Mouse (Mus musculus): ENCODE measurements around the gene Larp4b. TPM values are rescaled to one million over a fixed set of nuclear protein-coding genes. Genes with fewer than 3 reads are reported as not detected.

Larp4b gene
- polyA plus RNA-seq, 1 experiment: 24.5 TPM

- Histone ChIP-seq H3K27ac (replicated peaks; ENCODE audit: low read depth, low read length) (no peak overlapping the region), H3K4me3 (ENCODE audit: insufficient read depth, low read depth, low read length) (no peak overlapping the region), H3K4me1 (ENCODE audit: control insufficient read depth, insufficient read depth, insufficient read length, low read length) (no peaks in the 10 kb centered on the region)
Observed at GRCm38 (mm10) chr13:9181106-9181505, 87.4 kb downstream of the Larp4b start.

DNA sequence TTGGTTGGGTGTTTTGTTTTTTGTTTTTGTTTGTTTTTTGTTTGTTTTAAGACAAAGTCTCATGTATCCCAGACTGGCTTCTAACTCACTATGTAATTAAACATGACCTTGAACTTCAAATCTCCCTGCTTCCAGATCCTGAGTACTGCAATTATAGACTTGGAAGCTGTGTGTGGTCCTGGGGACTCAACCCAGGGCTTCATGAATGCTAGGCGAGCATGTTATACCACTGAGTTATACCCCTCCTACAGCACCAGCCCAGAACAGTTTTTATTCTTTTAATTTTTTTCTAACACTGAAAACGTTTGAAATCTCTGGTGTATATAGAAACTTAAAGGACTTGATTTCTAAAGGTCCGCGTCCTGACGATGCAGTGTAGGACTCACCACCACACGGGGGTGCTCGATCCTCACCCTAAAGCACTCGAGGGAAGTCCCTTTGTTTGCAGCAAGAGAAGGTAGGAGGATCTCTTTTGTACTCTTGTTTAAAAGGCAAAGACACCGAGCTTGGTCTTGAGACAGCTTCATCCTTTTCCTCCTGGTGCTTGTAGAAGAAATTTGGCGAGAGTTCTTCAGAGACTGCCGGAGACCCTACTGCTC is 88.1 kb downstream of the Larp4b start:
- Histone ChIP-seq H3K27ac (replicated peaks; ENCODE audit: low read depth, low read length) (no peak overlapping the region), H3K4me3 (ENCODE audit: insufficient read depth, low read depth, low read length) (no peak overlapping the region), H3K4me1 (ENCODE audit: control insufficient read depth, insufficient read depth, insufficient read length, low read length) (no peaks in the 10 kb centered on the region)

DNA sequence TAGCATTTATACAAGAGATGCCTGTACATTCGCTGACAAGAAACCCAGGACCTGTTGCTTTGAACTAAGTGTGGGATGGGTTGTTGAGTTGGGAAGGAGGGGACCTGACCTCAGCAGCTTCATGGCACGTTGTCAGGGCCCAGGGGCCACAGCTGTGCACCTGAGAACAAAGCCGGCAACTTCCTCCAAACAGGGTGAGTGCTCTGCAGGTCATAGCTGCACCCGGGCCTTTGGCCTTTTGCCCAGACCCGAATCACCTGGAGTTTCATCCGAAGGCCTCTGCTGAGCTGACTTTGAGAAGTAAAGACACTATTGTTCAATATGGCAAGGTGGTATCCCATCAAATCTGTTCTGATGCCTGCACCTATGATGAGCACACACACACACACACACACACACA is 90.6 kb downstream of the Larp4b start:
- Histone ChIP-seq H3K4me3 (ENCODE audit: insufficient read depth, low read depth, low read length) (no peak overlapping the region), H3K27ac (replicated peaks; ENCODE audit: low read depth, low read length) (no peak overlapping the region), H3K4me1 (ENCODE audit: control insufficient read depth, insufficient read depth, insufficient read length, low read length) (no peaks in the 10 kb centered on the region)

- Histone ChIP-seq H3K27ac (replicated peaks; ENCODE audit: low read depth, low read length) (no peak overlapping the region), H3K4me3 (ENCODE audit: insufficient read depth, low read depth, low read length) (no peak overlapping the region), H3K4me1 (ENCODE audit: control insufficient read depth, insufficient read depth, insufficient read length, low read length) (no peaks in the 10 kb centered on the region)
Observed at GRCm38 (mm10) chr13:9184716-9185115, 91.0 kb downstream of the Larp4b start.

GRCm38 (mm10) chr13:9187156-9187555 is 93.5 kb downstream of the Larp4b start:
- Histone ChIP-seq H3K4me1 (ENCODE audit: control insufficient read depth, insufficient read depth, insufficient read length, low read length) (peaks cover 5% of the 10 kb centered on the region), H3K27ac (replicated peaks; ENCODE audit: low read depth, low read length) (no peak overlapping the region), H3K4me3 (ENCODE audit: insufficient read depth, low read depth, low read length) (no peak overlapping the region)

DNA sequence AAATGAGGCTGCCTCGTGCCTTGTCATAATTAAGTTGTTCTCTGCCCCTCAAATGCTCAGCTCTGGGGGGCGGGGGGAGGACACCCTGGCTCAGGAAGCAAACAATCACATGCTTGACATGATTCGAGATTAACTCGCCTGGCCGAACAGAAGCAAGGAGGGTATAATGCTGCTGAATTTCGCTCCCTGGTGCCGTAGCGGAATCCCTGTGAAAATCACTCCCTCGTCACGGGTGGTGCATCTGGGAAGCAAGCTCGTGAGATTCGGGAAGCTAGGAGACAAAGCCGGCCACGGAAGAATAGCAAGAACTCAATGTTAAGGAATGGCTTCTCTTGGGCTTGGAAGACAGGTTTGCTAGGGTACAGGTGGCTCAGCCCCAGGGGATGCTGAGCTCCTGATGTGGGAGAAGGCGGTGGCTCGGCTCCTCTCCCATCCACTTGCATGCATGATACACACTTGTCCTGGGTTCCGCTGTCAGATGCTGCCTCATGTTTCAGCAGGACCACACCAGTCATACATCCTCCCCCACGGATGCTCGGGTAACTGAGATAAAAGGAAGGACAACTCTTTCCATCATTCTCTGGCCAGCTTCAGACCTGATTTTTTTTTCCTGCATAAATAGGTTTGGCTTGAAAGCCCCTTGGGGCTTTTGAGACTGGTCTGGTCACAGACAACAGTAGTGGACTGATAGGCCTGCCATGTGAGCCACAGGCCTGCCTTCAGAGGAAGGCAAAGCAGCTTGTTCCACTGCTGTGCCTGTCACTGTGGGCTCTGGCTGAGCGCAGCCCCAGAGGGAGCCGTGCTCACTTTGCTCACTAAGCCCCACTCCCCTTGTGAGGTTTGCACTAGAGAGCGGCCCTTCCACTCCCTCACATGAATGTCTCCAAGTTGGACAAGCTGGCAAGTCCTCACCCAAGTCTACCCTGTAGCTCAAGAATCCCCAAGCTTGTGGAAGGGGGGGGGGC is 94.2 kb downstream of the Larp4b start:
- no peak overlapping the region for H3K4me3 ChIP-seq (ENCODE audit: insufficient read depth, low read depth, low read length)
- H3K4me1 ChIP-seq (ENCODE audit: control insufficient read depth, insufficient read depth, insufficient read length, low read length): peaks cover 5% of the 10 kb centered on the region
- H3K27ac ChIP-seq (replicated peaks; ENCODE audit: low read depth, low read length): no peak overlapping the region

GRCm38 (mm10) chr13:9189481-9189880 is 95.8 kb downstream of the Larp4b start:
- Histone ChIP-seq H3K27ac (replicated peaks; ENCODE audit: low read depth, low read length) (no peak overlapping the region), H3K4me1 (ENCODE audit: control insufficient read depth, insufficient read depth, insufficient read length, low read length) (peaks cover 5% of the 10 kb centered on the region), H3K4me3 (ENCODE audit: insufficient read depth, low read depth, low read length) (no peak overlapping the region)

- Histone ChIP-seq H3K4me3 (ENCODE audit: insufficient read depth, low read depth, low read length) (no peak overlapping the region), H3K4me1 (ENCODE audit: control insufficient read depth, insufficient read depth, insufficient read length, low read length) (peaks cover 5% of the 10 kb centered on the region), H3K27ac (replicated peaks; ENCODE audit: low read depth, low read length) (no peak overlapping the region)
Observed at GRCm38 (mm10) chr13:9191172-9192140, 97.8 kb downstream of the Larp4b start.

- H3K4me1 ChIP-seq (ENCODE audit: control insufficient read depth, insufficient read depth, insufficient read length, low read length): peaks cover 5% of the 10 kb centered on the region
- no peak overlapping the region for H3K27ac ChIP-seq (replicated peaks; ENCODE audit: low read depth, low read length)
- no peak overlapping the region for H3K4me3 ChIP-seq (ENCODE audit: insufficient read depth, low read depth, low read length)
Observed at GRCm38 (mm10) chr13:9192797-9193330, 99.2 kb downstream of the Larp4b start.

- Histone ChIP-seq H3K27ac (replicated peaks; ENCODE audit: low read depth, low read length) (no peak overlapping the region), H3K4me1 (ENCODE audit: control insufficient read depth, insufficient read depth, insufficient read length, low read length) (peaks cover 5% of the 10 kb centered on the region), H3K4me3 (ENCODE audit: insufficient read depth, low read depth, low read length) (no peak overlapping the region)
Observed at GRCm38 (mm10) chr13:9194656-9195055, 101.0 kb downstream of the Larp4b start.

DNA sequence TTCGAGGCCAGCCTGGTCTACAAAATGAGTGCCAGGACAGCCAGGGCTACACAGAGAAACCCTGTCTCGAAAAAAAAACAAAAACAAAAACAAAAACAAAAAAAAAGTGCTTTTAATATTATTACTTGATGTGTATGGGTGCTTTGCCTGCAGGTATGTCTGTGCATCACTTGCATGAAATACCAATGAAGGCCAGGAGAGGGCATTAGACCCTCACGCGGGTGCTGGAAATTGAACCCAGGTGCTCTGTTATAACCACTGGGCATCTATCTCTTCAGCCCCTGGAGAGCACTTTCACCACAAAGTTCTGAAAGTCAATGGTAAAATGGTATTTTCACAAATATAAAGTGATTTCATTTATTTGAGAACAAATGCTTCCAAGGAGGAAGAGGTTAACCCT is 101.9 kb downstream of the Larp4b start:
- Histone ChIP-seq H3K4me1 (ENCODE audit: control insufficient read depth, insufficient read depth, insufficient read length, low read length) (peaks cover 5% of the 10 kb centered on the region), H3K4me3 (ENCODE audit: insufficient read depth, low read depth, low read length) (no peak overlapping the region)

DNA sequence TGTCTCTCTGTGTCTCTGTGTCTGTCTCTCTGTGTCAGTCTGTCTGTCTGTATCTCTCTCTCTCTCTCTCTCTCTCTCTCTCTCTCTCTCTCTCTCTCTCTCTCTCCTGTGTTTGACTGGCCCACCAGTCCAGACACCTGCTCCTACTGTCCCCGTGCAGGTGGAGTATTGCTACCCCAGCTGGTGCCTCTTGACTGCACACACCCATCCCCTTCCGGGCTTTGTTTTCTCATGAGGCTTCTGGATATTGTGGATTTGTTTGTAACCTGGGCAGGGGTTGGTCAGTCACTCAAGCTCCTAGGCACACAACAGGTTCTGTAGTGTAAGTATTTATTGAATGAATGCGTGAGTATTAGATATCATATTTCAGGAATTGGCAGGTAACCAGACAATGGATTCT is 104.4 kb downstream of the Larp4b start:
- no peaks in the 10 kb centered on the region for H3K4me1 ChIP-seq (ENCODE audit: control insufficient read depth, insufficient read depth, insufficient read length, low read length)
- H3K27ac ChIP-seq (replicated peaks; ENCODE audit: low read depth, low read length): no peak overlapping the region
- no peak overlapping the region for H3K4me3 ChIP-seq (ENCODE audit: insufficient read depth, low read depth, low read length)

More for the DNA sequence above, 101.9 kb downstream of the Larp4b start:
- no peak overlapping the region for H3K27ac ChIP-seq (replicated peaks; ENCODE audit: low read depth, low read length)

DNA sequence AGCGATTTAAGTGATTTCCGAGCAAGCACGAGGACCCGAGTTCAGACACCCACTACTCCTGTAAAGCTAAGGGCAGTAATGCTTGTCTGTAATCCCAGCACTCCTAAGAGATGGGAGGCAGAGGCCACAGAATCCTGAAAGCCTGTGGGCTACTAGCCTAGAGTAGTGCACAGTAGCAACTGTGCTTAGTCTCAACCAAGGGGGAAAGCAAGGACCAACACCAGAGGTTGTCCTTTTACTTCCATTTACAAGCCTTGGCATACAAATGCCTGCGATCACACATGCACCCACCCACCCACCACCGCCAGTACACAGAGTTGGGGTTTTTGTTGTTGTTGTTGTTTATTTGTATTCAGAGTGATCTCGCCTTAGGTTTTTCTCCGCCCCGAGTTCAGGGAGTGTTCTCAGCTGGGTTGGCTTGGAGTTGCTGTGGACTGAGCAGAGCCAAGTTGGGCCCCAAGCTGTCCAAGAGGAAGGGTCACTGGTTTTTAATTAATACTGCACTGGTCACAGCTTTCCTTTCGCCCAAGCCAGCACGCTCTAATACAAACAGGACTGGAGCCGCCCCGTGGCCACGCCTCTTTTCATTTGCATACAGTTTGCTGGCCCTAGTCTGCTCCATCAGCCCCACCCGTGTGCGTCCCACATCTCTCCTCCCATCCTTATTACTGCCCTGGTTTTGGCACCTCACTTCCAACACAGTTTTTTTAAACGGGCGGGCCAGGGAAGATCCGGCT is 105.2 kb downstream of the Larp4b start:
- H3K27ac ChIP-seq (replicated peaks; ENCODE audit: low read depth, low read length): no peak overlapping the region
- no peak overlapping the region for H3K4me3 ChIP-seq (ENCODE audit: insufficient read depth, low read depth, low read length)
- H3K4me1 ChIP-seq (ENCODE audit: control insufficient read depth, insufficient read depth, insufficient read length, low read length): no peaks in the 10 kb centered on the region

DNA sequence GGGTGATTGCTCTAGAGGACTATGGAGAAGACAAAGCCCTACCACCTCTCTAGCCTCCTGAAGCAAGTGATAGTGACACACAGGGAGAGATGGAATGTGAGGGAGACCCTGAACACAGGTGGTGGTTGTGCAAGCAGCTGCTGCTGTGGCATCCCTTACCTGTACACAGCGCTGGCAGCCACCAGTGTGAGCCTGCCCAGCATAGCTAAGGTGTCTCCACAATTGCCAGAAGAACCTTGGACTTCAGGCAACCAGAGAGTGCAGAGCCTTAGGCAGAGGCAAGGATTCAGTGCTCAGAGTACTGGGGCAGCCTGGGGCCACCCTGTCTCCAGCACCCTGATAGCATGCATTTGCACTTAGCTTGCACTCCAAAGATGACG is 105.8 kb downstream of the Larp4b start:
- Histone ChIP-seq H3K27ac (replicated peaks; ENCODE audit: low read depth, low read length) (no peak overlapping the region), H3K4me3 (ENCODE audit: insufficient read depth, low read depth, low read length) (no peak overlapping the region), H3K4me1 (ENCODE audit: control insufficient read depth, insufficient read depth, insufficient read length, low read length) (no peaks in the 10 kb centered on the region)
